Mouse (Mus musculus): ENCODE results near the gene 1700029J07Rik.
A peak's percentile ranks its signal among the peaks of the same experiment; 100 is the strongest.

DNA sequence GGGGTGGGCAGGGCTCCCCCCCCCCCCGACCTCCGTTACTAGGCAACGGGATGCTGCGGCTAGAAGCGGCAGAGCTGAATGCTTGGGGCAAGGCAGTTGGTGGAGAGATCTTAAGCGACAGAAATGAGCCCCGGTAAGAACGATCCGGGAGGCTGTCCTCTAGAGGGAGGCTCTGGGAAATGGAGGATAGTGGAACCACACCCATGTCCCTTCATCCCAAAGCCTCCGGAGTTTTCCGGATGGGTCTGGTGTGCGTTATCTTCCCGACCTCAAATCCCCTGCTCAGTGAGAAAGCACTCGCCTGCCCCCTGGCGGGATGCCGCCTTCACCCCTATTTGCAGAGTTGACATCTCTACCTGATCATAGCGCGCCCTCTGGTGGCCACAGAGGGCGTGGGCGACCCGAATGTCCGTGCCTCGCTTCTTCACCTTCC lies 40.5 kb downstream of the 1700029J07Rik start, which contains the start of gene Ccdc110:
- TF ChIP-seq CTCF (IDR thresholded peaks at IDR 0.05; ENCODE audit: insufficient read depth, low read depth, low read length) (peak; percentile 100), POLR2A (IDR thresholded peaks at IDR 0.05; ENCODE audit: insufficient read depth, low read depth, low read length) (no peak)

Data from olfactory bulb, adult 2 months (tissue).